Mouse (Mus musculus): Measurements from ENCODE around the gene Dpy19l3.

DNA sequence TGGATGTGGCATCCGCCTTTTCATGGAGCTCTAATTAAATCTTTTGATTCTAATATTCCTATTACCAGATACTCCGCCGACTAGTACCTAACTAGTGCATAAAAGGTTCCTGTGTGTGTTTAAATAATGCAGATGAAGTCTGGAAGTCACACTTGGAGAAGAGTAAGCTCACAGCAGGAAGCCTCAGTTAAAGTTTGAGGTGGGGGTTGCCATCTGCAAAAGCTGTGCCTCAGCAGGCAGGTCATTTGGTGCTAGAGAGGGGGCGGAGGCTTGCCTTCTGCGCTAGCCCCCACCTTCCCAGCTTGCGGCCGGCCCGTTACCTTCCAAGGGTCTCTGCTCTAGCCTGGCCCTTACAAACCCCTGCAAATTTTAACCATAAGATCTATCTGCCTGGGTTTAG lies 36.7 kb upstream of the Dpy19l3 start:
- TF ChIP-seq CTCF (IDR thresholded peaks at IDR 0.05; ENCODE audit: low read depth, low read length) (no peak), POLR2A (IDR thresholded peaks at IDR 0.05; ENCODE audit: borderline replicate concordance, low read depth, low read length) (no peak)

Measured in bone marrow macrophage, adult 2 months (primary cell).